Mouse (Mus musculus): ENCODE data around the gene Wdr46. TPM values are rescaled to one million over a fixed set of nuclear protein-coding genes. Genes with fewer than 3 reads are reported as not detected.

The Wdr46 gene
- polyA plus RNA-seq, 1 experiment from 2014 or later = 19.2 TPM

- Histone ChIP-seq H3K9me3 (replicated peaks; ENCODE audit: control insufficient read depth, low read length, poor library complexity, severe bottlenecking) (no peaks in the 10 kb centered on the region), H3K27ac (ENCODE audit: low read length) (no peak overlapping the region), H3K4me1 (ENCODE audit: control insufficient read depth, insufficient read depth, low read length) (peaks cover 17% of the 10 kb centered on the region), H3K9ac (ENCODE audit: low read depth, low read length) (no peak overlapping the region), H3K4me2 (ENCODE audit: low read length) (no peak overlapping the region), H3K36me3 (ENCODE audit: control insufficient read depth, insufficient read depth, low read length) (peaks cover 5% of the 10 kb centered on the region; the same call in 1 of the 2 replicates), H3K27me3 (ENCODE audit: control insufficient read depth, insufficient read depth, low read depth, low read length) (no peaks in the 10 kb centered on the region), H3K4me3 (ENCODE audit: low read depth, low read length) (no peak overlapping the region)
- 87% methylated on average over 10 of the region's 10 CpGs for WGBS
- no peak for ATAC-seq
Observed at GRCm38 (mm10) chr17:33924577-33925283, 15.7 kb upstream of the Wdr46 start.

DNA sequence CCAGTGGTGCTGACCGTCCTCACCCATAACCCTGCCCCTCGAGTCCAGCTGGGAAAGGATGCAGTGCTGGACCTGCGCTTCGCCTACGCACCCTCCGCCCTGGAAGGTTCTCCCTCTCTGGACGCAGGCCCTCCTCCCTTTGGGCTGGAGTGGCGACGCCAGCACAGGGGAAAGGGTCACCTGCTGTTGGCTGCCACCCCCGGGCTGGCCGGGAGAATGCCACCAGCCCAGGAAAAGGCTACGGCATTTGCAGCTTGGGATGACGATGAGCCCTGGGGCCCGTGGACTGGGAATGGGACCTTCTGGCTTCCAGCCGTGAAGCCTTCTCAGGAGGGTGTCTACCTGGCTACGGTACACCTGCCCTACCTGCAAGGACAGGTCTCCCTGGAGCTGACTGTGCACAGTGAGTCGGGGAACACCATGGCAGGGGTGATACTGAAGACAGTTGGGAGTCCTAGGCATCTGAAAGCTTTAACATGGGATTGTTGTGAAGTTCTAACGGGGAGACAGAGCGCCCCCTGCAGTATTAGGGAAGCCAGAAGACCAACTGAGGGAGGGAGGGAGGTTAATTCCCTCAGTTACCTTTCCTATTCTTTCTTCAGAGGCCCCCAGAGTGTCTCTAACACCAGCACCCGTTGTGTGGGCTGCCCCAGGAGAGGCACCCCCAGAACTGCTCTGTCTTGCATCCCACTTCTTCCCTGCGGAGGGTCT, 14.9 kb upstream of the Wdr46 start:
- Histone ChIP-seq H3K9me3 (replicated peaks; ENCODE audit: control insufficient read depth, low read length, poor library complexity, severe bottlenecking) (no peaks in the 10 kb centered on the region), H3K27ac (ENCODE audit: low read length) (no peak overlapping the region), H3K4me1 (ENCODE audit: control insufficient read depth, insufficient read depth, low read length) (peaks cover 10% of the 10 kb centered on the region), H3K27me3 (ENCODE audit: control insufficient read depth, insufficient read depth, low read depth, low read length) (no peaks in the 10 kb centered on the region), H3K4me2 (ENCODE audit: low read length) (no peak overlapping the region), H3K9ac (ENCODE audit: low read depth, low read length) (no peak overlapping the region), H3K36me3 (ENCODE audit: control insufficient read depth, insufficient read depth, low read length) (peaks cover 5% of the 10 kb centered on the region; the same call in 1 of the 2 replicates), H3K4me3 (ENCODE audit: low read depth, low read length) (no peak overlapping the region)
- WGBS = 85% methylated on average over 20 of the region's 21 CpGs
- ATAC-seq = no peak

DNA sequence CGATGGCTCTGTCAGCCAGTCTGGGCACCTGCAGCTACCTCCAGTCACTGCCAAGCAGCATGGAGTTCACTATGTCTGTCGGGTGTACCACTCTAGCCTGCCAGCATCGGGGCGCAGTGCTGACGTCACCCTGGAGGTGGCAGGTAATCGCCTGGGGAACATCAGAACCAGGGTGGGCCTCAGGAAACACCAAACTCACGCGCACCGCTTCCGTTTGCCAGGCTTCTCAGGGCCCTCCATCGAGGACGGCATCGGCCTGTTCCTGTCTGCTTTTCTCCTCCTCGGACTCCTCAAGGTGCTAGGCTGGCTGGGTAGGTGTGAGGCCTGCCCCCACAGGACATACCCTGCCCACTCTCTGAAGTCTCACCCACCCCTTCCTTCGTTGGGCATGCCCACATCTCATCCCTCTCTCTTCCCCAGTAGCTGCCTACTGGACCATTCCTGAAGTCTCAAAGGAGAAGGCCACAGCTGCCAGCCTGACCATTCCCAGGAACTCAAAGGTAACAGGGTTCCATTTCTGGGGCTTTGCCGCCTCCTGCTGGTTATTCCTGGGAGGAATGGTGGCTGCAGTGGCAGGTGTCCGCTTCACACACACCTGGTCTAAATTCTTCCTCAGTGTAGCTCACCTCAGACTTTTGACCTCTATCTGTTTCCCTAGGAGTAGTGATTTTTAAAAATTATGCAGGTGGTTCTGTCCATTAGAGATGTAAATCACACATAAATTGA, 14.1 kb upstream of the Wdr46 start:
- no peak for ATAC-seq
- Histone ChIP-seq H3K9ac (ENCODE audit: low read depth, low read length) (no peak overlapping the region), H3K27ac (ENCODE audit: low read length) (no peak overlapping the region), H3K4me2 (ENCODE audit: low read length) (no peak overlapping the region), H3K36me3 (ENCODE audit: control insufficient read depth, insufficient read depth, low read length) (peaks cover 5% of the 10 kb centered on the region; the same call in 1 of the 2 replicates), H3K4me3 (ENCODE audit: low read depth, low read length) (no peak overlapping the region), H3K9me3 (replicated peaks; ENCODE audit: control insufficient read depth, low read length, poor library complexity, severe bottlenecking) (no peaks in the 10 kb centered on the region), H3K27me3 (ENCODE audit: control insufficient read depth, insufficient read depth, low read depth, low read length) (no peaks in the 10 kb centered on the region), H3K4me1 (ENCODE audit: control insufficient read depth, insufficient read depth, low read length) (peaks cover 17% of the 10 kb centered on the region)
- 80% methylated on average over 17 of the region's 17 CpGs for WGBS

- Histone ChIP-seq H3K36me3 (ENCODE audit: control insufficient read depth, insufficient read depth, low read length) (peaks cover 5% of the 10 kb centered on the region), H3K4me1 (ENCODE audit: control insufficient read depth, insufficient read depth, low read length) (peaks cover 17% of the 10 kb centered on the region), H3K4me3 (ENCODE audit: low read depth, low read length) (peak overlapping the region; percentile 88), H3K27ac (ENCODE audit: low read length) (no peak overlapping the region), H3K9ac (ENCODE audit: low read depth, low read length) (peak overlapping the region; percentile 92), H3K27me3 (ENCODE audit: control insufficient read depth, insufficient read depth, low read depth, low read length) (no peaks in the 10 kb centered on the region), H3K4me2 (ENCODE audit: low read length) (peak overlapping the region; percentile 99), H3K9me3 (replicated peaks; ENCODE audit: control insufficient read depth, low read length, poor library complexity, severe bottlenecking) (no peaks in the 10 kb centered on the region)
- 65% methylated on average over 21 of the region's 21 CpGs for WGBS
- no peak for ATAC-seq
Observed at GRCm38 (mm10) chr17:33928251-33928947, 12.1 kb upstream of the Wdr46 start.

DNA sequence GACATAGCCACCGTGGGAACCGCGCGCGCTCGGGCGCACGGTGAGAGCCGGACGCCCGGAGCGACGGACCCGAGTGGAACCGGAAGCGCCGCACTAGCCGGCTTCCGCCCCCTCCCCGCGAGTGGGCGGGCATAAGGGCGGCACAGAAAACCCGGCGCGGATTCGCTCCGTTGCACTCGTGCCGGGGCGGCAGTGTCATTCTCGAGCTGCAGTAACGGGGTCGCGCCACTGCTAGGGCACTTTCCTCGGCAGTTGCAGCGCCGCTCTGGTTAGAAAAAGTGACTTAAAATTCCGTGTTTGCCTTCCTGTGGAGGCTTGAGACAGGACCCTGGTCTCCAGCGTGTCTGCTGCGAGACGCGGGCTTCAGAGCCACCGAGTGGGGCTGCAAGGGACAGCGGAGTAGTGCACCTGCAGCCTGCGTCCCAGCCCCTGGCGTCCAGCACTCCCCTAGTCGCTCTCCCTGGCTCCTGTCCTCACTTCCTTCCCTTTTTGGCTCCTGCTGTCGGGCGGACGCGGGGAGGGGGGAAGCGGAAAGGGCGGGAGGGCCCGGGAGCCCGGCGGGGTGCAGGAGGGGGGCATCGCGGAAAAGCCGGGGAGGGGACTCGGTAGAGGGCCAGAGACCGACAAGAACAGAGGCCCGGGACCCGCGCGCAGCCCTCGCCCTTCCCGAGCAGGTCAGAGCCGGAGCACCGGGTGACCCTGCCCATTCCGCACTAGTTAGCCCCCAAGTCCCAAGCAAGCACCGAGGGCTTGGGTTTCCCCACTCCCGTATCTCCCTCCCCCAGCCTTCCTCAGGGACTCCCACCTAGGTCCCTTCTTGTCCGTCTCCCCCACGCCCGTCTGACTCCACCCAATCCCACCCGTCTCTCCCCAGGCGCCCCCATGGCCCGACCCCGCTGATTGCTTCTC, 10.8 kb upstream of the Wdr46 start, which contains the start of gene Rgl2:
TSS of gene Rgl2 (plus strand) at position 173 of the 909 bp plus-strand sequence.
- WGBS = under 1% methylated on average over 69 of the region's 80 CpGs
- Histone ChIP-seq H3K27me3 (ENCODE audit: control insufficient read depth, insufficient read depth, low read depth, low read length) (no peaks in the 10 kb centered on the region), H3K4me2 (ENCODE audit: low read length) (peak within 1 kb of the TSS; percentile 99), H3K9me3 (replicated peaks; ENCODE audit: control insufficient read depth, low read length, poor library complexity, severe bottlenecking) (no peaks in the 10 kb centered on the region), H3K36me3 (ENCODE audit: control insufficient read depth, insufficient read depth, low read length) (peaks cover 5% of the 10 kb centered on the region), H3K4me1 (ENCODE audit: control insufficient read depth, insufficient read depth, low read length) (peaks cover 17% of the 10 kb centered on the region), H3K9ac (ENCODE audit: low read depth, low read length) (peak within 1 kb of the TSS; percentile 92), H3K27ac (ENCODE audit: low read length) (peak within 1 kb of the TSS; percentile 94), H3K4me3 (ENCODE audit: low read depth, low read length) (peak within 1 kb of the TSS; percentile 88)
- peak; percentile 84 for ATAC-seq

DNA sequence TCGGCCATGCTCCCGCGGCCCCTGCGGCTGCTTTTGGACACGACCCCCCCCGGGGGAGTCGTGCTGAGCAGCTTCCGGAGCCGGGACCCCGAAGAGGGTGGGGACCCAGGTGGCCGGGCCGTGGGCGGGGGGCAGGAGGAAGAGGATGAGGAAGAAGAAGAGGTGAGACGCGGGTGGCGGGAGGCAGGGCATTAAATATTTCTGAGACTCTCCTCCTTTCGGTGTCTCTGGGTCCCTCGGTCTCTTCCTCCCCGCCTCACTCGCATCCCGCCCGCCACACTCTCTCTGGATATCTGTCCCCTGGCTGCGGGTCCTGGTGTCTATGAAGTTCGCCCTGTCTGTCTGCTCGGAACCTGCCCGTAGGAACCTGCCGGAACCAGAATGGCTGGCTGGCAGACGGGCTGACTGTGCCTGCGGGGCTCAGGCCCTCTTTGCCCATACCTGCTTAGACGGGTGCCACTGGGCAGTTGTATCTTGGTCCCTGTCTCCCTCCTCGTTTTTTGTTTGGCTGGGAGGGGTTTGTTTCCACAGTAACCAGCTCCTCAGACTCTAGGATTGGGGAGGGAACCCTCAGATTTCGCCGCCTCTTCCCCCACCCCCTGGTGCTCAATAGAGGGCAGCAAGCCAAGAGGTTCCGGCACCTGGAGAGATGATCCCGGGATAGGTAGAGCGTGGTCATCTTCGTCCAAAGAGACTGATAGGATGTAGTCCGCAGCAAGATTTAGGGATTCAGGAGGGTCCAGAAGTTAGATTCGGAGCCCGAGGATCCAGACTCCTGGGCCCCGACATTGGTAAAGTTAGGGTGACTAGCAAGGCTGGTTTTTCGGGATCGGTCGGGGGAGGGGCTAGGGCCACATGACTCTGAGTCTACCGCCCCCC, 9.9 kb upstream of the Wdr46 start:
- Histone ChIP-seq H3K9ac (ENCODE audit: low read depth, low read length) (peak overlapping the region; percentile 92), H3K36me3 (ENCODE audit: control insufficient read depth, insufficient read depth, low read length) (peaks cover 9% of the 10 kb centered on the region), H3K9me3 (replicated peaks; ENCODE audit: control insufficient read depth, low read length, poor library complexity, severe bottlenecking) (no peaks in the 10 kb centered on the region), H3K4me1 (ENCODE audit: control insufficient read depth, insufficient read depth, low read length) (peaks cover 17% of the 10 kb centered on the region), H3K27ac (ENCODE audit: low read length) (peak overlapping the region; percentile 94), H3K4me2 (ENCODE audit: low read length) (peak overlapping the region; percentile 99), H3K27me3 (ENCODE audit: control insufficient read depth, insufficient read depth, low read depth, low read length) (no peaks in the 10 kb centered on the region), H3K4me3 (ENCODE audit: low read depth, low read length) (peak overlapping the region; percentile 88)
- WGBS = 0% methylated on average over 43 of the region's 45 CpGs
- peak; percentile 22; the same call in 1 of the 2 replicates for ATAC-seq

GRCm38 (mm10) chr17:33931159-33931866, 9.1 kb upstream of the Wdr46 start:
- Histone ChIP-seq H3K4me3 (ENCODE audit: low read depth, low read length) (peak overlapping the region; percentile 88), H3K4me1 (ENCODE audit: control insufficient read depth, insufficient read depth, low read length) (peaks cover 17% of the 10 kb centered on the region), H3K4me2 (ENCODE audit: low read length) (peak overlapping the region; percentile 99), H3K27me3 (ENCODE audit: control insufficient read depth, insufficient read depth, low read depth, low read length) (no peaks in the 10 kb centered on the region), H3K9me3 (replicated peaks; ENCODE audit: control insufficient read depth, low read length, poor library complexity, severe bottlenecking) (no peaks in the 10 kb centered on the region), H3K27ac (ENCODE audit: low read length) (no peak overlapping the region), H3K36me3 (ENCODE audit: control insufficient read depth, insufficient read depth, low read length) (peaks cover 11% of the 10 kb centered on the region), H3K9ac (ENCODE audit: low read depth, low read length) (peak overlapping the region; percentile 92)
- WGBS = 38% methylated on average over 18 of the region's 18 CpGs
- no peak for ATAC-seq
